Mouse (Mus musculus): ENCODE results near the gene Mtmr4.

Mtmr4 gene

DNA sequence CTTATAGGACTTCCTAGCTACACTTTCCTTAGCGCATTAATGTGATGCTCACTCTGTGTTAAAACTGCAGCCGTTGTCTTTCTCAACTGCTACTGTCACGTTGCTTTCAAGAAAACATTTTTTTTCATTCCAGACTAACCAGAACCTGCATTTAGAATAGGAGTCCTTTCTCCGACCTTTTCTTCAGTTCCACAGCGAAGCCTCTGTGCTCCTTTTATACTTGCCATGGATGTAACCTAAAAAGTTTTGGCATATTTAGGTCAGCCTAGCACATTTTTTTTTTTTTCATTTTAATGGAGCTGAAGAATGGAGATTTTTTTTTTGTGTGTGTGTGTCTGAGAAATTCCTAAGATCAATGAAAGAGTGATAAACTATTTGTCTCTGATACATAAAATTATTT, 23.6 kb downstream of the Mtmr4 start:
- DNase-seq (ENCODE audit: low read depth) = no peak

DNA sequence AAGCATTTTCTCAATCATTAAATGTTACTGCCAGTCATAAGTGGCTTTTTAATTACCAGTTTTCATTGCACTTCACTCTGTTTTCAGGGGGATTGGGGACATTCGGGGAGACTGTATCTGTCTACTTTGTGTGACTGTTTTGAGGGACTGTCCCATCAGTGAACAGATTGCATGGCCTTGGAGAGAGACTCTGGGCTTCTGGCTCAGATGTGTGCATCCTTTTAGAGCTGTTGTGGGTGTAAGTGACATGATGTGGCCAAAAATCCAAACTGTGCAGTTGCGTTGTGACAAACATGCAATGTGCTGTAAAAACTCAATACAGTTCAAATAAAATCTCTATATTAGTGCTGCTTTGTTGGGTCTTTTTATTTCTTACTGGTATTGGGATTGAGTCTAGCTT, 24.0 kb downstream of the Mtmr4 start:
- DNase-seq (ENCODE audit: low read depth) = no peak

DNA sequence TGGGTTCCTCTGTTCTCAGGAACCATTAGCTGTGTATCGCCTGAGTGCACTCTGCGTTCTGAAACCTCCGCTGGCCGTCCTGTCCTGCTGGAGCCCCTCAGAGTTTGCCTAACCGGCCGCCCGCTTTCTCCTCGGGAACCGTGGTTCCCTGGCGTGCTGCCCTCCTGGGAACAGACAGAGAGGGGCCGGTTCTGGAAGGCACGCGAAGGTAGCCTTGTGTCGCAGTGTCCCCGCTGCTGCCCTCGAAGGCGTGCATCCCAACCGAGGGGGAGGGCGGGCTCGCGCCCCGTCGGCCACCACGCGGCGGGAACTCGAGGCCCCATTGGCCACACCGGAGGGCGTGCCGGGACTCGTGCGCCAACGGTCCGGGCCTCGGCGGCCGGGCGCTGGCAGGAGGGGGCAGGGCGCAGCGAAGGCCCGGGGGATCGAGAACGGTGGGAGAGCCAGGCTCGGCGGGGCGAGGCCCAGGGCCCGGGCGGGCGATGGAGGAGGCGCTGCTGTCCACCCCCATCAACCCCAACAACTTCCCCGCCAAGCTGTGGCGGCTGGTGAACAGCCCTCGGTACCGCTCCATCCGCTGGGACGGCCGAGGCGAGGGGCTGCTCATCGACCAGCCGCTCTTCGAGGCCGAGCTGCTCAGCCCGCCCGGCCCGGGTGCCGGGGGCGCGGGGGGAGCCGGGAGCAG, 25.0 kb downstream of the Mtmr4 start, which contains the start of gene Hsf5:
Hsf5 (plus strand) TSS at position 375 of the 685 bp plus-strand sequence.
- DNase-seq (ENCODE audit: low read depth) = no peak

DNA sequence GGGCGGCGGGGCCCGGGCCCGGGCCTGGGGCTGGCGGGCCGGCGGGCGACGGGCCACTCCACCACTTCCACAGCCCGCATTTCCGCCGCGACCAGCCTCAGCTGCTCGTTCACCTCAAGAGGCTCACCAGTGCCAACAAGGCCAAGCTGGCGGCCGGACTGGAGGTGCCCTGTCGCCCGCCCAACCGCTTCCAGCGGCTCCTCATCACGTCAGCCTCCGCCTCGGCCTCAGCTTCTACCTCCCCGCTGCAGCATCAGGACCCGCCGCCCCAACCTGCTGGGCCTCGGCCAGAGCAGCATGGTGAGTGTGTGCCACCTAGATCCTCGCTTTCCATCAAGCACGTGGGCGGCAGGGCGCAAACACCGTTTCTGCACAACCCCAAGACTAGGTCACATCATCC, 25.6 kb downstream of the Mtmr4 start:
- DNase-seq (ENCODE audit: low read depth) = no peak

- peak; percentile 59 for DNase-seq (ENCODE audit: low read depth)
Measured at GRCm38 (mm10) chr11:87623160-87623559, 31.2 kb downstream of the Mtmr4 start.

DNA sequence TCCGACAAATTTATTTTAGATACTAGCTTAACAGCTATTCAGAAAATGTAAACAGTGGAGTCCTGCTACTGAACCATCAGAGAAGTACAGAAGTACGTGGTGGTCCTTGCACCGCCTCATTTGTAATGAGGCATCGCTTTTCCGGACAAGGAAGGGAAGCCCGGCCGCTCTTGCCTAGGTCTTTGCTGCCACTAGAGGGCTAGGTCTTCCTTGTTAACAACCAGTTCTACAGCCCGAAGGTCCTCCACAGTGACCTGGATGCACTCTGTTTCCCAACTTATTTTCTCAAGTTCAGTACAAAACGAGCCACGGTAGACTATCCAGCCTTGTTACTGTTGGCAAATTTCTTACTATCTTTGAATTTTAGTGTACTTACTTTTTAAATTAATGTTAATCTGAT, 37.9 kb downstream of the Mtmr4 start:
- peak; percentile 37 for DNase-seq (ENCODE audit: low read depth)

GRCm38 (mm10) chr11:87638793-87639192, 46.8 kb downstream of the Mtmr4 start:
- no peak for DNase-seq (ENCODE audit: low read depth)

DNA sequence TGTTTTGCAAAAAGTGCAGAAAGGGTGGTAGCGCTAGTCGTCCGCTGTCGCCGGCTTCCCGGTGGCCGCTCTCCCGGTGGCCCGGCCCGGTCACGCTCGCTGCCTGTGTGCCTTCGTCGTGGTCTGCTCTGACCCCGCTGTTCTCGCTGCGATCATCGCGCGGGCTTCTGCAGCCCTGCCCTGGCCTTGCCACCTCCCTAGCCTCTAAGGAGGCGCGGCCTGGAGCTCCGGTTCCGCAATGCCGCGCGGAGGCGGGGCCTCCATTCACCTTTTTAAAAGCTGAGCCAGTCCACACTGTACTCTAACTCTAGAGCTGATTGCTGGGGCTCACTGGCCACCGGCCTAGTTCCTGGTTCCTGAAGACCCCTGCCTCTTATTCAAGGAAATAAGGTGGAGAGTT, 47.2 kb downstream of the Mtmr4 start:
- DNase-seq (ENCODE audit: low read depth) = no peak

DNA sequence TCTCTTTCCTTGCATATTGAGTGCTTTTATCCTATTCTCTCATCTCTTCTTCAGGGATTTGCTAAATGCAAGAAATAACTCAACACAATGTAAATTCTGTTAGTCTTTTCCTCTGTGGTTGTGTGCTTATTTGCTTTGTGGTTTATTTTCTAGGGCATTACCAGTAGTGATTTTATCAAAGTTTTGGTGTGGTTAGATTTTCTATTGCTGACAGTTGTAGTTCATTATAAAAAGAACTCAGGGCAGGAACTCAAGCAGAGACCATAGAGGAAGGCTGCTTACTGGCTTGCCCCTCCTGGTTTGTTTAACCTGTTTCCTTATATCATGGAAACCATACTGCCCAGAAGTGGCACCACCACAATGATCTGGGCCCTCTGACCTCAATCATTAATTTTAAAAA, 50.9 kb downstream of the Mtmr4 start:
- no peak for DNase-seq (ENCODE audit: low read depth)

GRCm38 (mm10) chr11:87654693-87655092, 62.7 kb downstream of the Mtmr4 start:
- no peak for DNase-seq (ENCODE audit: low read depth)

- no peak for DNase-seq (ENCODE audit: low read depth)
Measured at GRCm38 (mm10) chr11:87659216-87659615, 67.3 kb downstream of the Mtmr4 start.

GRCm38 (mm10) chr11:87662407-87662806, 70.4 kb downstream of the Mtmr4 start, which contains the start of gene Rnf43:
Rnf43 (plus strand) TSS chr11:87662722.
- DNase-seq (ENCODE audit: low read depth) = peak; percentile 90

- DNase-seq (ENCODE audit: low read depth) = no peak
Measured at GRCm38 (mm10) chr11:87662822-87663221, 70.9 kb downstream of the Mtmr4 start.

DNA sequence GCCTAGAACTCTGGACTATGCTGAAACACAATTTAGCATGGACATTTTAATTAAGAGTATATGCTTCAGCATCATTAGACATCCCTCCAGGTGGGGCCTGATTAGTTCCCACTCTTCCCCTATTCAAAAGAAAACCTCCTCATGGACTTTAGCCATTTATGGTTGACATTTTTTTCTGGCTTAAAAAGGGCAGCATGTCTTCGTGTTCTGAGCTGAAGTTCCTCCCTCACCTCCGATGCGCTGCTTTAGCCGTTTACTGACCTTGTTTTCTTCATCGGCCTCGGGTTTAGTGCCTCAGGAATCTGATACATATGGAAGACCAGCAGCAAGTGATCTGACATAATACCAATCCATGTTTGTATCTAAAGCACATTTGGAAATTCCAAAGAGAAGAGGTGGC, 72.0 kb downstream of the Mtmr4 start:
- no peak for DNase-seq (ENCODE audit: low read depth)

- no peak for DNase-seq (ENCODE audit: low read depth)
Measured at GRCm38 (mm10) chr11:87664521-87664920, 72.6 kb downstream of the Mtmr4 start.

GRCm38 (mm10) chr11:87665224-87665623, 73.3 kb downstream of the Mtmr4 start:
- no peak for DNase-seq (ENCODE audit: low read depth)

GRCm38 (mm10) chr11:87665658-87666057, 73.7 kb downstream of the Mtmr4 start:
- DNase-seq (ENCODE audit: low read depth) = no peak

Measured in NIH3T3 (cell line).